In the genomic region with DNA sequence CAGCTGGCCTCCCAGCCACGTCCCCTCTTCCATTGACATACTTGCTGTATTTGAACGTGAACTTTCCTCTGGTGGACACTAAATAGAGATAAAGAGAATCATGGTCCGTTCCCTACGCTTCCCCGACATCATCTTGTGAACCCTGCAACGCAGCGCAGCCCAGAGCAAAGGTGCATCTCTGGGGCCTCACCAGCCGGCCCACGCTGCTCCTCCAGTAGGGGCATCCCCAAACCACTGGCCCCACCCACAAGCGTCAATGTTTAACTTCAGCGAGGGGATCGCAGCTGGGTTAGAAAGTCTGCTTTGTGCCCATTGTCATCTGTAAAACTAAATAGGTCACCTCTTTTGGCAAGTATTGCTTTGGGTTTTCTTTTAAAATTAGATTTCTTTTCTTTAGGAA, we compare ENCODE assay signal across 15 mouse cellular contexts.
DNase-seq lines count a peak whose midpoint lies in the region; ATAC-seq and TF ChIP-seq lines count a peak whose summit lies in the region.
"Had no signal": no experiment of that assay in that cellular context is flagged by ENCODE, and none has a peak within 500 bp of the region (broad histone marks: within the 10 kb centered on the region; RNA-seq: fewer than 3 reads in every experiment).

No protein-coding gene starts in this region.

- no peak overlapping the region for H3K27ac ChIP-seq in hindbrain, postnatal 0 days
- H3K27ac ChIP-seq: heart, embryonic 10.5 days had no signal

- peak; percentile 49 for DNase-seq in CD4-positive helper T cell, adult 2 months (ENCODE audit: low read depth, low spot score)
- peak; percentile 34 for DNase-seq in T-cell, adult 2 months (ENCODE audit: low spot score)
- DNase-seq in kidney, postnatal 14 days = peak; percentile 62
- peak; percentile 40 to 54 for DNase-seq in natural killer cell, adult 2 months (ENCODE audit: low spot score in 2 of 2)
- no peak for DNase-seq in urinary bladder, postnatal 25 days (ENCODE audit: low spot score)
- no peak for DNase-seq in left cerebral cortex, postnatal 4 days
- DNase-seq in hindbrain, postnatal 0 days (ENCODE audit: low spot score) = no peak
- DNase-seq: cerebellum, adult 9-10 months; embryo, embryonic 11 days; heart, postnatal 36 days; lung, postnatal 14 days; right cerebral cortex, postnatal 14 days had no signal

- H3K9me3 ChIP-seq in hindbrain, postnatal 0 days (ENCODE audit: low read length) = no peaks in the 10 kb centered on the region
- H3K9me3 ChIP-seq: heart, embryonic 10.5 days had no signal

- H3K4me1 ChIP-seq in hindbrain, postnatal 0 days (ENCODE audit: insufficient read depth, low read length) = 0 out of 2 replicates have a peak, but pooled peaks cover 3% of the 10 kb centered on the region

- no peaks in the 10 kb centered on the region for H3K27me3 ChIP-seq in hindbrain, postnatal 0 days (ENCODE audit: insufficient read depth, low read length)

- no peak overlapping the region for H3K4me2 ChIP-seq in hindbrain, postnatal 0 days (ENCODE audit: low read depth, low read length)
- H3K4me2 ChIP-seq: midbrain, embryonic 11.5 days had no signal

- intact Hi-C loops in left cerebral cortex, postnatal 4 days (cut with DNase I) = no loop called here

- H3K9ac ChIP-seq in hindbrain, postnatal 0 days (replicated peaks; ENCODE audit: low read length) = no peak overlapping the region

- no peak for TF ChIP-seq CTCF in hindbrain, postnatal 0 days (IDR thresholded peaks at IDR 0.05; ENCODE audit: low read depth)

- H3K4me3 ChIP-seq in hindbrain, postnatal 0 days (ENCODE audit: low read length) = no peak overlapping the region
- H3K4me3 ChIP-seq: heart, embryonic 10.5 days had no signal

- ATAC-seq in hindbrain, postnatal 0 days = no peak
- ATAC-seq: forebrain, embryonic 14.5 days had no signal

- 76% methylated on average over 12 of the region's 12 CpGs for WGBS in hindbrain, postnatal 0 days

- H3K36me3 ChIP-seq in hindbrain, postnatal 0 days (ENCODE audit: insufficient read depth, low read length) = peaks cover 40% of the 10 kb centered on the region; the same call in 1 of the 2 replicates

Comparison
In these comparisons a context has a peak if more than half of its experiments do, and no peak if none do; other contexts are left out.
1. DNase-seq: peak in CD4-positive helper T cell, adult 2 months (single experiment), T-cell, adult 2 months (single experiment), kidney, postnatal 14 days (single experiment) and natural killer cell, adult 2 months (2 of 2); none in urinary bladder, postnatal 25 days (single experiment), left cerebral cortex, postnatal 4 days (single experiment) and hindbrain, postnatal 0 days (single experiment).